Mouse (Mus musculus): Measurements from ENCODE around the gene Mgll. TPM values are rescaled to one million over a fixed set of nuclear protein-coding genes. Genes with fewer than 3 reads are reported as not detected.

The Mgll gene
- polyA plus RNA-seq, 1 experiment from 2014 or later = 2.4 TPM

DNA sequence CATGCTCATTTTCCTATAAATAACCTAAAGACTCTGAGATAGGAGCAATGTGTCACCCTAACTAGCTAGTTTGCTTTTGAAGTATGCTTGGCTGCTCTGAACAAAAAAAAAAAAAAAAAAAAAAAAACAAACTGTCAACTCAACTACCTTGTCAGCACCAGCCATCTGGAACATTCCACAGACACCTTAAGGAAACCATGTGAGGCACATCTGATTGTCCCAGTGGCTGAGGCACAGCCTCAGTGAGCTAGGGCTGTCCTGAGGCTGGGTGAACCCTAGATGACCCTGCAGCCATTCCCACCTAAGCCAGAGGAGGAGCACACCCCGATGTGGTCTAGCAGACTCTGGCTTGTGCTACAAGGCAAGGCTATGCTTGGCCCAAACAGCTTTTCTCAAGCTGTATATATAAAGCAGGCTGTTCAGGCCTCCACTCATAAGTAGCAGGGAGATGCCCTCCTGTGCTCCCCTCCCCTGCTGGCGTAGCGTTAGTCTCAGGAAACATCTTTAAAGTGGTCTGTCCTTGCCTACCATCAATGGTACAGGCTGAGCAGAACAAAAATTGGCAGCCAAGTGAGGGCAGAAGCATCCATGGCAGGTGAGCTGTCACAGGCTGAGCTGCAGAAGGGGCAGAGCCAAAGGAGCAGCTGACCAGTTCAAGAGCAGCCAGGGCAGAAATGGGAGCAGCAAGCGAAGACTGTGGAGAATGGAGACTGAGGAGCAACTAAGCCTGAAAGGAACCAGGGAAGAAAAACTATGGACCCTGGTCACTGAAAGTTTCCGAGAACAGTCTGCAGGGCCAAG lies 109.3 kb downstream of the Mgll start:
- Histone ChIP-seq H3K27me3 (ENCODE audit: control insufficient read depth, insufficient read depth, low read length) (no peaks in the 10 kb centered on the region), H3K4me3 (ENCODE audit: low read depth, low read length) (no peak overlapping the region), H3K9me3 (ENCODE audit: control insufficient read depth, low read length) (no peaks in the 10 kb centered on the region), H3K27ac (replicated peaks; ENCODE audit: low read depth, low read length) (no peak overlapping the region), H3K9ac (ENCODE audit: low read length) (no peak overlapping the region; the same call in 1 of the 2 replicates), H3K4me1 (ENCODE audit: control insufficient read depth, insufficient read depth, low read length) (no peaks in the 10 kb centered on the region), H3K36me3 (ENCODE audit: control insufficient read depth, insufficient read depth, low read length) (no peaks in the 10 kb centered on the region; the same call in 1 of the 2 replicates), H3K4me2 (ENCODE audit: low read depth, severe bottlenecking) (no peak overlapping the region)
- 80% methylated on average over 5 of the region's 5 CpGs for WGBS
- no peak for DNase-seq (ENCODE audit: low spot score)
- ATAC-seq (ENCODE audit: insufficient number of reproducible peaks, low FRiP score, low TSS enrichment, low read depth) = no peak

DNA sequence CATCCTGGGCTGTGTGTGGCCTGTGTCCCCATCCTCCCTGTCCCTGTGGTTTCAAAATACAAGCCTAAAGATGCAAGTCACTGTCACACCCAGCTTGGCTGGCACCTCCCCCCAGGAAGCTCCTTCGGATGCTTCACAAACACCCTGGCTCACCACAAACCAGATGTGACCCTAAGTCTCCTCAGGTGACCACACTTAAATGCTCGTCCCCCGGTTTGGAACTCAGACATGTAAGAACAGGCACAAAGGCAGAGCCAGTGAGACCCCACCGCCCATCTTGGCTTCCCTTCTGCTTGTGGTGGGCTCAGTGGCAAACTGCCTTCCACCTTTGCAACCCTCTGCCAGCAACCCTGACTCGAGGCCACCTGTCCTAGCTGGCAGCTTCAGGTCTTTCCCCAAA lies 110.8 kb downstream of the Mgll start:
- H3K9ac ChIP-seq (ENCODE audit: low read length) = no peak overlapping the region

GRCm38 (mm10) chr6:88836178-88836819 lies 112.1 kb downstream of the Mgll start:
- Histone ChIP-seq H3K9ac (ENCODE audit: low read length) (no peak overlapping the region), H3K4me3 (ENCODE audit: low read depth, low read length) (no peak overlapping the region), H3K4me1 (ENCODE audit: control insufficient read depth, insufficient read depth, low read length) (peaks cover 3% of the 10 kb centered on the region; the same call in 1 of the 2 replicates), H3K27me3 (ENCODE audit: control insufficient read depth, insufficient read depth, low read length) (no peaks in the 10 kb centered on the region), H3K9me3 (ENCODE audit: control insufficient read depth, low read length) (no peaks in the 10 kb centered on the region), H3K27ac (replicated peaks; ENCODE audit: low read depth, low read length) (no peak overlapping the region), H3K36me3 (ENCODE audit: control insufficient read depth, insufficient read depth, low read length) (no peaks in the 10 kb centered on the region; the same call in 1 of the 2 replicates), H3K4me2 (ENCODE audit: low read depth, severe bottlenecking) (no peak overlapping the region)
- ATAC-seq (ENCODE audit: insufficient number of reproducible peaks, low FRiP score, low TSS enrichment, low read depth) = no peak
- DNase-seq (ENCODE audit: low spot score) = no peak
- WGBS = 91% methylated on average over 28 of the region's 28 CpGs

More for the DNA sequence above, 110.8 kb downstream of the Mgll start:
- Histone ChIP-seq H3K27ac (replicated peaks; ENCODE audit: low read depth, low read length) (no peak overlapping the region), H3K4me2 (ENCODE audit: low read depth, severe bottlenecking) (no peak overlapping the region), H3K36me3 (ENCODE audit: control insufficient read depth, insufficient read depth, low read length) (no peaks in the 10 kb centered on the region; the same call in 1 of the 2 replicates), H3K9me3 (ENCODE audit: control insufficient read depth, low read length) (no peaks in the 10 kb centered on the region), H3K27me3 (ENCODE audit: control insufficient read depth, insufficient read depth, low read length) (no peaks in the 10 kb centered on the region), H3K4me1 (ENCODE audit: control insufficient read depth, insufficient read depth, low read length) (no peaks in the 10 kb centered on the region), H3K4me3 (ENCODE audit: low read depth, low read length) (no peak overlapping the region)
- WGBS = 59% methylated on average over 5 of the region's 5 CpGs
- ATAC-seq (ENCODE audit: insufficient number of reproducible peaks, low FRiP score, low TSS enrichment, low read depth) (no peak), DNase-seq (ENCODE audit: low spot score) (no peak)

GRCm38 (mm10) chr6:88837999-88838398 lies 113.8 kb downstream of the Mgll start:
- Histone ChIP-seq H3K4me3 (ENCODE audit: low read depth, low read length) (no peak overlapping the region), H3K36me3 (ENCODE audit: control insufficient read depth, insufficient read depth, low read length) (no peaks in the 10 kb centered on the region; the same call in 1 of the 2 replicates), H3K4me2 (ENCODE audit: low read depth, severe bottlenecking) (no peak overlapping the region), H3K27ac (replicated peaks; ENCODE audit: low read depth, low read length) (no peak overlapping the region), H3K9ac (ENCODE audit: low read length) (no peak overlapping the region), H3K27me3 (ENCODE audit: control insufficient read depth, insufficient read depth, low read length) (no peaks in the 10 kb centered on the region), H3K9me3 (ENCODE audit: control insufficient read depth, low read length) (no peaks in the 10 kb centered on the region), H3K4me1 (ENCODE audit: control insufficient read depth, insufficient read depth, low read length) (peaks cover 4% of the 10 kb centered on the region)
- ATAC-seq (ENCODE audit: insufficient number of reproducible peaks, low FRiP score, low TSS enrichment, low read depth) = no peak
- no peak for DNase-seq (ENCODE audit: low spot score)
- WGBS = 96% methylated on average over 12 of the region's 12 CpGs

DNA sequence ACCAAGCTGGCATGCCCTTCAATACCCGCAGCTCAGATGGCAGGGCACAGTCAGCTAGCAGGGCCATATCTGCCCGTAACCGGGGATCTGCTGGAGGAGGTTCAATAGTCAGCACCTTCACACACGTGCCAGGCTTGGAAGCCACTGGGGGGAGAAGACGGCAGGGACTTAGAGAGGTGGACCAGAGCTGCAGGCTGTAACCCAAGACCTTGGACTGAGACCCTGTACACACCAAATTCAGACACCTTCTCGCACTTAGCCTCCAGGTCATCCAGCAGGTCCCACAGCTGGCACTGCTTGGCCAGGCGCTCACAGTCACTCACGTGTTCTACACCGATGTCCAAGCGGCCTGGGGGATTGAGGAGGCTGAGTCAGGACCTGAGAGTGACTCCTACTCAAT lies 114.4 kb downstream of the Mgll start:
- ATAC-seq (ENCODE audit: insufficient number of reproducible peaks, low FRiP score, low TSS enrichment, low read depth) = no peak

DNA sequence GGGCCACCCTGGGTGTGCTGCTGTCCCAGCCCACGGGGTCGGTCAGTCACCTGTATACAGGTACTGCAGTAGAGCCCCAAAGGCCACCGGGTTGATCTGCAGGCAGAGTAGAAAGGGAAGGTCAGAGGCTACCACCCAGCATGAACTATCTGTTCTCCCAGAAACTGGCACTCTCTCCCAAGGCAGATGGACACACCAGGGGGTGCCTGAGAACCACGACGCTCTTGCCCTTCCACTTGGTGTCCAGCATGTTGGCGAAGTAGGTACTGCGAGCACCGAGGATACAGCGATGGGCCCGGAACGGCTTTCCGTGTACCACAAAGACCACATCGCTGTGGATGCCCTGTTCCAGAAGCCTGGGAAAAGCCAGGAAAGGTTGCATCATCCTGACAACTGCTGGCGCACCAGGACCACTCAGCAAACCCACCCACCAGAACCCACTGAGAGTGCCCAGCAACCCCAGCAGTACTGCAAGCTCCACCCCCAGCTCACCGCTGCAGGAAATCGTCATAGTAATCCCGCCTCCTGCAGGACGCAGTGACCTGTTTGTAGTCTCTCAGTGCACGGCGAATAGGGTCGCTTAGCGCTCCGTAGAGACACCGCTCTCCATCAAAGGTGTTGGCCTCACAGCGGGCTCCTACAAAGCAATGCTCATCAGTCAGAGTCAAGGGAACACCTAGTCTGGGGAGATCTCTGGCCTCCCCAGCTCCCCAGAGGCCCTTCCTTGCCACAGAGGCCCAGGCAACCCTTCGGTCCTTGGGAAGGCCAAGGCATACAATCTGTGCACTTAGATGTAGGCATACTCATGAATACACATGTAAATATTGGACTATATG lies 115.1 kb downstream of the Mgll start:
- 84% methylated on average over 26 of the region's 26 CpGs for WGBS

More for the DNA sequence above, 114.4 kb downstream of the Mgll start:
- no peaks in the 10 kb centered on the region for H3K9me3 ChIP-seq (ENCODE audit: control insufficient read depth, low read length)
- no peaks in the 10 kb centered on the region for H3K27me3 ChIP-seq (ENCODE audit: control insufficient read depth, insufficient read depth, low read length)
- 88% methylated on average over 10 of the region's 10 CpGs for WGBS
- H3K4me2 ChIP-seq (ENCODE audit: low read depth, severe bottlenecking) = no peak overlapping the region
- H3K27ac ChIP-seq (replicated peaks; ENCODE audit: low read depth, low read length) = no peak overlapping the region
- H3K4me3 ChIP-seq (ENCODE audit: low read depth, low read length) = no peak overlapping the region
- no peak overlapping the region for H3K9ac ChIP-seq (ENCODE audit: low read length)
- no peaks in the 10 kb centered on the region; the same call in 1 of the 2 replicates for H3K36me3 ChIP-seq (ENCODE audit: control insufficient read depth, insufficient read depth, low read length)
- no peak for DNase-seq (ENCODE audit: low spot score)
- H3K4me1 ChIP-seq (ENCODE audit: control insufficient read depth, insufficient read depth, low read length) = peaks cover 6% of the 10 kb centered on the region

GRCm38 (mm10) chr6:88840211-88840610 lies 116.0 kb downstream of the Mgll start:
- peaks cover 6% of the 10 kb centered on the region for H3K4me1 ChIP-seq (ENCODE audit: control insufficient read depth, insufficient read depth, low read length)
- H3K9me3 ChIP-seq (ENCODE audit: control insufficient read depth, low read length) = no peaks in the 10 kb centered on the region
- H3K4me3 ChIP-seq (ENCODE audit: low read depth, low read length) = no peak overlapping the region
- no peaks in the 10 kb centered on the region for H3K27me3 ChIP-seq (ENCODE audit: control insufficient read depth, insufficient read depth, low read length)
- ATAC-seq (ENCODE audit: insufficient number of reproducible peaks, low FRiP score, low TSS enrichment, low read depth) (no peak), DNase-seq (ENCODE audit: low spot score) (no peak)
- WGBS = 72% methylated on average over 3 of the region's 3 CpGs
- no peak overlapping the region for H3K27ac ChIP-seq (replicated peaks; ENCODE audit: low read depth, low read length)
- no peaks in the 10 kb centered on the region; the same call in 1 of the 2 replicates for H3K36me3 ChIP-seq (ENCODE audit: control insufficient read depth, insufficient read depth, low read length)
- no peak overlapping the region for H3K4me2 ChIP-seq (ENCODE audit: low read depth, severe bottlenecking)
- no peak overlapping the region for H3K9ac ChIP-seq (ENCODE audit: low read length)

More for the DNA sequence above, 115.1 kb downstream of the Mgll start:
- H3K4me2 ChIP-seq (ENCODE audit: low read depth, severe bottlenecking) = no peak overlapping the region
- no peaks in the 10 kb centered on the region; the same call in 1 of the 2 replicates for H3K36me3 ChIP-seq (ENCODE audit: control insufficient read depth, insufficient read depth, low read length)
- no peaks in the 10 kb centered on the region for H3K9me3 ChIP-seq (ENCODE audit: control insufficient read depth, low read length)
- H3K27me3 ChIP-seq (ENCODE audit: control insufficient read depth, insufficient read depth, low read length) = no peaks in the 10 kb centered on the region
- H3K4me3 ChIP-seq (ENCODE audit: low read depth, low read length) = no peak overlapping the region
- ATAC-seq (ENCODE audit: insufficient number of reproducible peaks, low FRiP score, low TSS enrichment, low read depth) (no peak), DNase-seq (ENCODE audit: low spot score) (no peak)
- H3K4me1 ChIP-seq (ENCODE audit: control insufficient read depth, insufficient read depth, low read length) = peaks cover 6% of the 10 kb centered on the region
- no peak overlapping the region for H3K27ac ChIP-seq (replicated peaks; ENCODE audit: low read depth, low read length)
- H3K9ac ChIP-seq (ENCODE audit: low read length) = no peak overlapping the region
